Mouse (Mus musculus) adrenal gland, postnatal 10 days (tissue): ENCODE results near the gene Man2b2. TPM values are rescaled to one million over a fixed set of nuclear protein-coding genes. Genes with fewer than 3 reads are reported as not detected.

ENCODE experiments used
- DNase-seq: peaks from one replicate; pipeline ENCODE4 v3.0.0; 2021; ENCODE audit warnings: mixed read lengths
- total RNA-seq, 2 experiments: library from RNA; stranded (reverse); gene quantifications; 2 replicates each; pipeline ENCODE4 v1.2.3; 2021

Gene Man2b2
- total RNA-seq, 2 experiments from 2014 or later: 37.5 TPM

GRCm38 (mm10) chr5:36835933-36836332 lies 5.5 kb upstream of the Man2b2 start:
- peak; percentile 88 for DNase-seq

- DNase-seq: peak; percentile 27
These were observed 819 bp upstream of the Man2b2 start for GRCm38 (mm10) chr5:36831272-36831671.

- DNase-seq: no peak
These were observed 1.4 kb downstream of the Man2b2 start for GRCm38 (mm10) chr5:36829098-36829497.

GRCm38 (mm10) chr5:36822907-36823306 lies 7.5 kb downstream of the Man2b2 start:
- DNase-seq: no peak

GRCm38 (mm10) chr5:36820142-36820541 lies 10.3 kb downstream of the Man2b2 start:
- DNase-seq: peak; percentile 70

- no peak for DNase-seq
These were observed 10.7 kb downstream of the Man2b2 start for GRCm38 (mm10) chr5:36819742-36820141.

- no peak for DNase-seq
These were observed 12.7 kb downstream of the Man2b2 start for GRCm38 (mm10) chr5:36817738-36818137.

- peak; percentile 35 for DNase-seq
These were observed 15.9 kb downstream of the Man2b2 start for GRCm38 (mm10) chr5:36814554-36814953.

GRCm38 (mm10) chr5:36811413-36811812 lies 19.0 kb downstream of the Man2b2 start:
- peak; percentile 81 for DNase-seq

- no peak for DNase-seq
These were observed 19.8 kb downstream of the Man2b2 start for GRCm38 (mm10) chr5:36810634-36811033.

- no peak for DNase-seq
These were observed 21.3 kb downstream of the Man2b2 start for GRCm38 (mm10) chr5:36809123-36809522.

- no peak for DNase-seq
These were observed 23.3 kb downstream of the Man2b2 start for GRCm38 (mm10) chr5:36807106-36807505.

- no peak for DNase-seq
These were observed 33.2 kb downstream of the Man2b2 start for GRCm38 (mm10) chr5:36797291-36797690.

- DNase-seq: peak; percentile 95
These were observed 34.0 kb downstream of the Man2b2 start, which contains the start of gene Mrfap1 for GRCm38 (mm10) chr5:36796296-36797014. Gene Mrfap1 (minus strand): TSS chr5:36796772.

- peak; percentile 82 for DNase-seq
These were observed 34.7 kb downstream of the Man2b2 start for GRCm38 (mm10) chr5:36795647-36796295.

GRCm38 (mm10) chr5:36791861-36792260 lies 38.6 kb downstream of the Man2b2 start:
- DNase-seq: no peak

- DNase-seq: no peak
These were observed 44.4 kb downstream of the Man2b2 start for GRCm38 (mm10) chr5:36786052-36786451.

- DNase-seq: no peak
These were observed 50.9 kb downstream of the Man2b2 start for GRCm38 (mm10) chr5:36779512-36779911.

- no peak for DNase-seq
These were observed 51.6 kb downstream of the Man2b2 start for GRCm38 (mm10) chr5:36778901-36779300.

GRCm38 (mm10) chr5:36777186-36777585 lies 53.3 kb downstream of the Man2b2 start:
- no peak for DNase-seq

- peak; percentile 73 for DNase-seq
These were observed 54.4 kb downstream of the Man2b2 start for GRCm38 (mm10) chr5:36776021-36776575.

- DNase-seq: no peak
These were observed 55.1 kb downstream of the Man2b2 start for GRCm38 (mm10) chr5:36775317-36775716.

- DNase-seq: no peak
These were observed 57.9 kb downstream of the Man2b2 start for GRCm38 (mm10) chr5:36772586-36772985.
